Mouse (Mus musculus): ENCODE measurements at regions not wholly inside any gene's neighbourhood (a gene's known extent, or its start where the extent isn't known, plus 50 kb on each side); places are given as distances from the start of the nearest gene placed in this dataset.

GRCm38 (mm10) chr17:15311822-15312221, 64.8 kb downstream of the Dll1 start:
- no peak for ATAC-seq (ENCODE audit: extremely low read depth, insufficient number of reproducible peaks, low FRiP score, low TSS enrichment)
- H3K27ac ChIP-seq (replicated peaks) = no peak overlapping the region
- H3K9ac ChIP-seq = no peak overlapping the region
- no peak overlapping the region for H3K4me3 ChIP-seq
- H3K4me2 ChIP-seq = no peak overlapping the region
- no peaks in the 10 kb centered on the region for H3K27me3 ChIP-seq (replicated peaks)
- no peaks in the 10 kb centered on the region for H3K4me1 ChIP-seq
- H3K36me3 ChIP-seq = no peaks in the 10 kb centered on the region
- 85% methylated on average over 4 of the region's 4 CpGs for WGBS
- H3K9me3 ChIP-seq = no peaks in the 10 kb centered on the region

DNA sequence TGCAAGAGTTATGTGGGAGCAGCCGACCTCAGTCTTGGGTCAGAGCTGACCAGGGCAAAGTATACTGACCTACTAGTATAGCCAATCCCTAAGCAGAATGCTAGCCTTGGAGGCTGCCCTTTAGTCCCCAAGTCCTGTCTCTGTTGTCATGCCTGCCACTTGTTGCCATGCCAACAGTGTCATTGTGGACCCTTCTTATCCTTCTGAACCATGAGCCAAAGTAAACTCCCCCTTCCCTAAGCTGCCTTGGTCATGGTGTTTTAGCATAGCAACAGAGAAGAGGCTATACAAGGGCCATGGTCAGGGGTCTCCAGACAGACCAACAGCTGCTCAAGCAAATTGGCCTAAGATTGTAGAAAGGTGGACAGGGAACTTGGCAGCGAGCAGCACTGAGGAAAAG, 66.2 kb downstream of the Dll1 start:
- ATAC-seq (ENCODE audit: extremely low read depth, insufficient number of reproducible peaks, low FRiP score, low TSS enrichment) = no peak
- WGBS = 63% methylated on average over 2 of the region's 2 CpGs

GRCm38 (mm10) chr17:15302110-15302509, 74.6 kb downstream of the Dll1 start:
- Histone ChIP-seq H3K9ac (no peak overlapping the region), H3K4me1 (peaks cover 7% of the 10 kb centered on the region; the same call in 1 of the 2 replicates), H3K4me3 (no peak overlapping the region), H3K9me3 (no peaks in the 10 kb centered on the region), H3K36me3 (no peaks in the 10 kb centered on the region), H3K27ac (replicated peaks) (no peak overlapping the region), H3K27me3 (replicated peaks) (no peaks in the 10 kb centered on the region), H3K4me2 (no peak overlapping the region)
- 35% methylated on average over 1 of the region's 1 CpGs for WGBS
- ATAC-seq (ENCODE audit: extremely low read depth, insufficient number of reproducible peaks, low FRiP score, low TSS enrichment) = no peak

More for the DNA sequence above, 66.2 kb downstream of the Dll1 start:
- Histone ChIP-seq H3K4me1 (no peaks in the 10 kb centered on the region), H3K4me2 (no peak overlapping the region), H3K36me3 (no peaks in the 10 kb centered on the region), H3K9ac (no peak overlapping the region), H3K27me3 (replicated peaks) (no peaks in the 10 kb centered on the region), H3K4me3 (no peak overlapping the region), H3K27ac (replicated peaks) (no peak overlapping the region), H3K9me3 (no peaks in the 10 kb centered on the region)

DNA sequence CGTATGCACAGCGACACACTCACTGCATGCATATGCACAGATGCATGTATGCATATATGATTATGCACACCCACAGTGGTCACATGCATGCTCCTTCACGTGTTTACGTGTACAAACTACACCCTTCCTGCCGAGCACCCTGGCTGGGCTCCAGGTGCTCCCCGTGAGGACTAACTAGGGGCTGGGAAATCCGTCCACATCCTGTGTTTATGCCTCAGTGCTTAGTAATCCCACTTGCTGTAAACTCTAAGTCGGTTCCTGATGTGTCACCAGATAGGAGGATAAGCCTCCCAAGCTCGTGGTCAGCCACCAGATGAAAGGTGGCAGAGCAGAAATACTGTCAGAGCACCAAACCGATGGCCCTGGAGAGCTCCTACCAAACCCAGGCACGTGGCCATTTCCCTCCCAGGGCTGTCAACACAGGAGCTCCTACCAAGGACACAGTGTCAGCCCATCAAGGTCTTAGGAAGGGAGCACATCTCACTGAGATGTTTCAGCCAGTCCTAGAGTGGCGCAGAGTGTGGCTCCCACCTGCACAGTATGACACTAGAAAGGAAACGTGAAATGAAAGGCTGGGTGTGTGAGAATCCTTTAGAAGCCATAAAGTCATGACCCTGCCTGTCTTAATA, 76.8 kb downstream of the Dll1 start:
- no peak for ATAC-seq (ENCODE audit: extremely low read depth, insufficient number of reproducible peaks, low FRiP score, low TSS enrichment)

DNA sequence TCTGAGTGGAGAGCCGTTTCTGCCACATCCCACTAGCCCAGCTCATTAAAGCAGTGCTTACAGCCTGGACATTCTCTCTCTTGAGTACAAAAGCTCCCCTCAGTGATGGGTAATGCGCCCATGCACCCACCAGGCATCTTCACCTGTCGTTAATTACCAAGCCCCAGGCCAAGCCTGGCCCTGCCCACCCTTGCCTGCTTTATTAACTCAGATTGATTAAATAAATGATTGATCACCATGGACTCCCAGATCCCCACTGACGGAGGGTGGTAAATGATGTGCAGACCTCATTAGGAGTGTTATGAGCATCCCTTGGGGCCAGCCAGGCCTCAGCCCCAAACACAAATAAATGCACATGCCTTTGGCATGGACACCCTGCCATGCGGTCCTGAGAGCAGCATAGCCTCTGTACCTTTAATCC, 82.5 kb downstream of the Dll1 start:
- H3K9me3 ChIP-seq = no peaks in the 10 kb centered on the region
- H3K4me1 ChIP-seq = peaks cover 27% of the 10 kb centered on the region
- 66% methylated on average over 5 of the region's 5 CpGs for WGBS
- no peak overlapping the region for H3K4me2 ChIP-seq
- H3K36me3 ChIP-seq = no peaks in the 10 kb centered on the region
- no peak for ATAC-seq (ENCODE audit: extremely low read depth, insufficient number of reproducible peaks, low FRiP score, low TSS enrichment)
- no peak overlapping the region for H3K27ac ChIP-seq (replicated peaks)
- H3K27me3 ChIP-seq (replicated peaks) = peaks cover 10% of the 10 kb centered on the region; the same call in 1 of the 2 replicates
- no peak overlapping the region for H3K4me3 ChIP-seq
- no peak overlapping the region for H3K9ac ChIP-seq

More for the DNA sequence above, 76.8 kb downstream of the Dll1 start:
- no peak overlapping the region for H3K27ac ChIP-seq (replicated peaks)
- no peaks in the 10 kb centered on the region for H3K36me3 ChIP-seq
- WGBS = 61% methylated on average over 13 of the region's 13 CpGs
- H3K27me3 ChIP-seq (replicated peaks) = peaks cover 10% of the 10 kb centered on the region; the same call in 1 of the 2 replicates
- H3K4me1 ChIP-seq = peaks cover 7% of the 10 kb centered on the region; the same call in 1 of the 2 replicates
- no peak overlapping the region for H3K4me2 ChIP-seq
- no peak overlapping the region for H3K9ac ChIP-seq
- no peak overlapping the region for H3K4me3 ChIP-seq
- no peaks in the 10 kb centered on the region for H3K9me3 ChIP-seq

DNA sequence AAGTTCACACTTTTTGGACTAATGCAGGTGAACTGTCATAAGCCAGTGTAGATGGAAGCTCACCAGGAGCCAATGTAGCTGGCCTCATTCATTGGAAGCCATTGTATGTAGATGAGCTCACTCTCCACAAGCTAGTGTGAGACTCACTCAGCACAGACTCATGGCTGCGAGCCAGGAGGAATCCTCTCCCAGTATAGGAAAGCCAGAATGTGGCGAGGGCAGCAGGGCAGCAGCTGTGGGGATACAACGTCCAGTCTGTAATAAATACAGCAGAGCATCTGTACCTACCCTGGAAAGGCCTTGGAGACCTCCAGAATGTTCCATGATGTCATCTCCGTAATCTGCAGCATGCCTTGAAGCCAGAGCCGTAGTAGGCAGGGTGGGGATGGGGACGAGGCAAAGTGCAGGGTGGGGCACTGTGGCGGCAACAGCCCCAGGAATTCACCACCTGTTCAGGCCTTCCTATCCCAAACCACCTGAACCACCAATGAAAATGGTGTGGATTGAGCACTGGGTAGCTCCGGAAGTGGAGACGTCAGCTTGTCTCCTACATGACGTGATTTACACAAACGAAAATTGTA, 84.1 kb downstream of the Dll1 start:
- H3K27ac ChIP-seq (replicated peaks) = no peak overlapping the region
- peaks cover 30% of the 10 kb centered on the region for H3K4me1 ChIP-seq
- H3K36me3 ChIP-seq = no peaks in the 10 kb centered on the region
- H3K27me3 ChIP-seq (replicated peaks) = peaks cover 10% of the 10 kb centered on the region; the same call in 1 of the 2 replicates
- no peak overlapping the region for H3K9ac ChIP-seq
- 54% methylated on average over 11 of the region's 11 CpGs for WGBS
- H3K4me3 ChIP-seq = no peak overlapping the region
- H3K9me3 ChIP-seq = no peaks in the 10 kb centered on the region
- no peak overlapping the region for H3K4me2 ChIP-seq
- peak; percentile 11; the same call in 1 of the 2 replicates for ATAC-seq (ENCODE audit: extremely low read depth, insufficient number of reproducible peaks, low FRiP score, low TSS enrichment)

DNA sequence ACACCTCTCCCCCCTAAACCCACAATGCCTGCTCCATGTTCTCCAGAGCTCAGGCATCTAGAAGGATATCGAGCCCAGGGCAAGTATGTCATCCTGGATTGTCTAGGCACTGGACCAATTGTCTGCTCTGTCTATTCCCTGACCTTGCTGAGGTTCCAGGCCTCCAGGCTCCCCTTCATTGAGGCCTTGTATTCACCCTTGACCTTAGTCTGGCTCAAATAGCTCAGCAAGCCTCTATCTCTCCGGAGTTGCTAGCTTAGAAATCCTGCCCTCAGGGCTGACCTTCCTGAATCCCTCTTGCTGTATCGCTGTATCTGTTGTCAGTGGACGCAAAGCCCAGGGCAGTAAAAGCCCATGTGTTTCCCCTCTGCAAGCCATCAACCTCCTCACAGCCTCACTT, 85.0 kb downstream of the Dll1 start:
- ATAC-seq (ENCODE audit: extremely low read depth, insufficient number of reproducible peaks, low FRiP score, low TSS enrichment) = no peak
- WGBS = 44% methylated on average over 4 of the region's 4 CpGs
- peaks cover 30% of the 10 kb centered on the region for H3K4me1 ChIP-seq

GRCm38 (mm10) chr17:15290326-15290725, 86.3 kb downstream of the Dll1 start:
- Histone ChIP-seq H3K4me2 (no peak overlapping the region), H3K9me3 (no peaks in the 10 kb centered on the region), H3K36me3 (no peaks in the 10 kb centered on the region), H3K4me3 (no peak overlapping the region), H3K27ac (replicated peaks) (no peak overlapping the region), H3K4me1 (peaks cover 39% of the 10 kb centered on the region), H3K27me3 (replicated peaks) (0 out of 2 replicates have a peak, but pooled peaks cover under 1% of the 10 kb centered on the region), H3K9ac (no peak overlapping the region)
- ATAC-seq (ENCODE audit: extremely low read depth, insufficient number of reproducible peaks, low FRiP score, low TSS enrichment) = no peak
- WGBS = 97% methylated on average over 1 of the region's 1 CpGs

More for the DNA sequence above, 85.0 kb downstream of the Dll1 start:
- Histone ChIP-seq H3K4me3 (no peak overlapping the region), H3K4me2 (no peak overlapping the region), H3K27me3 (replicated peaks) (peaks cover 10% of the 10 kb centered on the region; the same call in 1 of the 2 replicates), H3K36me3 (no peaks in the 10 kb centered on the region), H3K9ac (no peak overlapping the region), H3K27ac (replicated peaks) (no peak overlapping the region), H3K9me3 (no peaks in the 10 kb centered on the region)

DNA sequence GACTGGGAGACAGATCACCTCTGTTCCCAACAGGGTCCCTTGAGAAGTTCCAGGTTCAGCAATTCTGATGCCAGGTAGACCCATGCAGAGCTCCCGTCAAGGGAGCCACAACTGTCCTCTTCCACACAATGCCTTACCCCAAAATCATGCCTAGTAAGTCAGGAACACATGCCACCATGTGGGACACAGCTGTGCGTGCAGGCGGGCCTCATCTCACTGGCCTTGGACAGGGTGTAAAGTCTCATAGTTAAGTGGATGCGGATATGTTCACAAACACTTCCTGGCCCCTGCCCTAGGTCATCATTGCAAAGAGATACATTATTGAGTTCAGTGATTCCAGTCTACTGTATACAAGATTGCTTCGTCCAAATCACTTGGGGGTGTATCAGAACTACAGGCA, 87.6 kb downstream of the Dll1 start:
- Histone ChIP-seq H3K4me2 (no peak overlapping the region), H3K4me3 (no peak overlapping the region), H3K27ac (replicated peaks) (no peak overlapping the region), H3K9me3 (no peaks in the 10 kb centered on the region), H3K27me3 (replicated peaks) (no peaks in the 10 kb centered on the region), H3K36me3 (no peaks in the 10 kb centered on the region), H3K9ac (no peak overlapping the region), H3K4me1 (peaks cover 52% of the 10 kb centered on the region)
- 80% methylated on average over 5 of the region's 5 CpGs for WGBS
- no peak for ATAC-seq (ENCODE audit: extremely low read depth, insufficient number of reproducible peaks, low FRiP score, low TSS enrichment)

DNA sequence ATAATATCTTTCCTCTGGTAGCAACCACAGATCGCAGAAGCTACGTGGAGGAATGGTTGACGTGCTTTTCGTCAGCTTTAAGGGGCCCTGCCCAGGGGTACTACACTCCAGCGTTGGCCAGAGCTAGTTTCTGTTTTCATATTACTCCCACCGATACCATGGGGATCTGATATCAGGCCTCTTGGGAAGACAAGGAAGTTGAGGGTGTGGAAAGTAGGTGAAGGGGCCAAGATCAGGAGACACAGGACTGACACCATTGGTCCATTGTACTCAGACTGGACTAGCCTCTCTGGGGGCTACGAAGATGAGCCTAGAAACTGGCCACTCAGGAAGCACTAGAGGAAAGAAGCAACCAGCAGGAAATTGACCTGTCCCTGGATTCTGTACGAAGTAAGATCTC, 88.0 kb downstream of the Dll1 start:
- Histone ChIP-seq H3K9ac (no peak overlapping the region), H3K4me2 (no peak overlapping the region), H3K9me3 (no peaks in the 10 kb centered on the region), H3K4me1 (peaks cover 52% of the 10 kb centered on the region), H3K27me3 (replicated peaks) (no peaks in the 10 kb centered on the region), H3K27ac (replicated peaks) (no peak overlapping the region), H3K4me3 (no peak overlapping the region), H3K36me3 (no peaks in the 10 kb centered on the region)
- no peak for ATAC-seq (ENCODE audit: extremely low read depth, insufficient number of reproducible peaks, low FRiP score, low TSS enrichment)
- WGBS = 63% methylated on average over 8 of the region's 8 CpGs

GRCm38 (mm10) chr17:15286596-15286995, 90.1 kb downstream of the Dll1 start:
- Histone ChIP-seq H3K4me1 (peaks cover 40% of the 10 kb centered on the region), H3K9ac (no peak overlapping the region), H3K36me3 (no peaks in the 10 kb centered on the region), H3K27me3 (replicated peaks) (no peaks in the 10 kb centered on the region), H3K4me3 (no peak overlapping the region), H3K9me3 (no peaks in the 10 kb centered on the region), H3K4me2 (no peak overlapping the region), H3K27ac (replicated peaks) (no peak overlapping the region)
- WGBS = 80% methylated on average over 2 of the region's 2 CpGs
- no peak for ATAC-seq (ENCODE audit: extremely low read depth, insufficient number of reproducible peaks, low FRiP score, low TSS enrichment)

Data from heart, embryonic 13.5 days (tissue).